Mouse (Mus musculus) testis, adult 2 months (tissue): Measurements from ENCODE around the gene Sh3d21.

Experiments used
- CTCF ChIP-seq: fragments of 200-500 bp; IDR thresholded peaks from 2 replicates; pipeline ENCODE4 v1.5.1; 2012; ENCODE audit warnings: low read depth, mild to moderate bottlenecking, inconsistent platforms, low read length, moderate library complexity; ENCODE audit not compliant: control insufficient read depth, insufficient read depth, insufficient replicate concordance
- POLR2A ChIP-seq: fragments of 200-500 bp; IDR thresholded peaks from 2 replicates; pipeline ENCODE4 v1.6.1; 2012; ENCODE audit warnings: low read depth, mild to moderate bottlenecking, inconsistent platforms, low read length, moderate library complexity; ENCODE audit not compliant: control insufficient read depth

- TF ChIP-seq POLR2A, result peak; percentile 91
- peak; percentile 30; the same call in 1 of the 2 replicates for TF ChIP-seq CTCF
These were observed 59.7 kb downstream of the Sh3d21 start, which contains the start of gene Stk40 for GRCm38 (mm10) chr4:126103590-126104068.
